Mouse (Mus musculus): ENCODE results near the gene Hao1.

The Hao1 gene

DNA sequence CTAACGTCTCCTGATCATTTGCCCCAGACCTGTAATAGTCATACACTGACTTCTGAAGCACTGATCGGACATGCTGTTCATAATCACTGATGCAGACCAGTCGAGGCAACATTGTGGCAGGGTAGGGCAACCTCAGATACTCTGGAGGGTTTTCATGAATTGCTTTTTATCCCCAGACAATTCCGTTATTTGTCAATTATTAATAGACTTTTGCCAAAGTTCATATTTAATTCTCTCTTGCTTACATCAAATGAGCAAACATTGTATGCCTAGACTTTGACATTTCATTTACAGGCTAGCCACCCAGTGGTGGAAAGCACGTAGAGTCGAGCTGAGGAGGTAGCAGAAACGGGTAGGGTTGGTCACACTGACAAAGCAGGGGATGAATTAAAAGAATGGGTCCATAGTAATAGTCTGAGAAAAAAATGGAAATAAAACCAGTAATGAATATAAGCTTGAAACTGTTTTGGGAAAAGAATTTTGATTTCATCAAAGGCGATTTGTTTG lies at the start of gene Hao1:
TSS of gene Hao1 (minus strand) at position 148 of the 507 bp plus-strand sequence.
- no peak for DNase-seq

DNA sequence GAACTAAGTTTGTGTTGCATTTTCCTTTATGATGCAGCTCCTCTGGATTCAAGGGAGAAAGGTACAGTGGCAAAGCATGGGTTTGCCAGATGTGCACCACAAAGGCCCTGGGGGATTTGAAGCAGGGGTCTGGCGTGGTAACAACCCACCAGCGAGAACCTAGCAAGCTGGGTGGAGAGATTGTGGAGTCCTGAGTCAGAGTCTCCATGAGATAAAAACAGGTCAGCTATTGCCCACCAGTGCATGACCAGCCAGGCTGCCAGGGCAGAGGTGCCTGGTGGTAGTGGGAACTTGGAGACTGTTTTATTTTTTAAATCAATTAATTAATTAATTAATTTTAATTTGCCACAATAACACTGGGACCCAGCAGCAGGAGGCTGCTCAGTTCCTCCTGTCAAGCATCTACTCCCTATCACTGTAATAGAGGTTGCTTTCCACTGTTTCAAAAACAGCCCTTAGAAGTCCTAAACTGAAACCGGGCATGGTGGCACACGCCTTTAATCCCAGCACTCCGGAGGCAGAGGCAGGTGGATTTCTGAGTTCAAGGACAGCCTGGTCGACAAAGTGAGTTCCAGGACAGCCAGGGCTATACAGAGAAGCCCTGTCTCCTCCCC lies 37.0 kb upstream of the Hao1 start:
- DNase-seq, result no peak

DNA sequence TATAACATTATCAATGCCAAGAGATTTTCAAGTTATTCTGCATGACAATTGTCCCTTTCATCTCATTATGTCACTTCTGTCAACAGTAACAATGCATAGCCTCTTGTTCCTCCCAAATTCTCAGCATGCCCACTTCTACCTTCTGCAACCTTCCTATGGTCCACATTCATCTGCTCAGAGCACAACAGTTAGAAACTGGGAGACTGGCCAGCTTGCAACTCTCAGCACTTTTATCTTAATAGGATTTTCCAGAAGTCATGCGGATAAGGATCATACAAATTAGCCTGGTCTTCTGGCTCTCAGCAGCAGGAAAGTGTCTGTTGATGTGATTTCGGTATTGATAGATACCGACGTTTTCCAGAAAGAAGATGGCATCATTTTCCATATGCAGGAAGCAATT lies 31.1 kb upstream of the Hao1 start:
- DNase-seq, result no peak

DNA sequence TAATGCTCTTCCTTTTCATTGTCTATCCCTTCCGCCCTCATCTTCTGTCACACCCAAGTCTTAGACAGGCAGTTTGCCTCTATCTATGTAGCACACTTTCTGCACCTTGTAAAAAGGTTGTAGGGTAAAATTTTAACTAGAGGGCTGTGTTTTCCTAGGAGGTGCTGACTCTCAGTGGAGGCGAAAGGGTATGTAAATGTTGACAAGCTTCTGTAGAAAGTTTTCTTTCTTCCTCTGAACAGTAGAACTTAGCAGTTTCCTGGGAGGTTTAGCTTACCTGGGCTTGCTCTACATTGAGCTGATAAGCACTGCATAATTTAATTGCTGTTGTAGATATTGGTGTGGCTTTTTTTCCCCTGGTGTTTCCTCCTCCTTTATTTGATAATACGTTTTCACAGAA lies 5.3 kb upstream of the Hao1 start:
- no peak for DNase-seq

DNA sequence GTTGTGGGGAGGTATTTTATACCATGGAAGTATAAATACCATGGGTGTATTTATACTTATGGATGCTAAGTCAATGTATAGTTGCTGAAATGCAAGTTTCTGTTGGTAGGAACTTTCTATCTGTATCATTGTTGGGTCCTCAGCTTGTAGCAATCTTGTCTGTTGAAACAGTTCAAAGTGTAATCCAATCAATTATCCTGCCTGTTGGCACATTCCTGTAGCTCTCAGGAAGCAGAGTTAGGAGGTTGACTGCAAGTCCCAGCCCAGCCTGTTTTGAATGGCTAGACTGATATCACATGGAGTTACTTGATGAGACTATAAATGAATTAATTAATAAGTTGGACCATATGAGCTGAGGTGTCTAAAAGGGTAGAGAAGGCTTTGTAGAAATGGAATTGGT lies 1.8 kb downstream of the Hao1 start:
- no peak for DNase-seq

DNA sequence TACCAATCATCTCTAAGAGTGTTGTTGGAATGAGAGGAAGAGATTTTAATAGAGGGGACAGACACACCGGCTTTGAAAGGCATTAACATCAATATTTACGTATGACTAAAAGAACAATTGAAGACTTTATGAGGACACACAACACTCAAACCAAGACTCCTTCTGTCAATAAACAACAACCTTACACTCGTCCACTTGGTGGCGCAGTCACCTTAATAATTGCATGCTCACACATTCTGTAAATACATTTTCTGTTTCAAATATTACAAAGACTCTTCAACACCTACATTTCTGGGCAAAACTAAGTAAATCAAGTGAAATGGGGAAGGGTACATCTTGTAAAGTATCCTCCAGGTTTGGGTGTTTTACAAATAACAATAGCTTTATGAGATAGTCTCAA lies 4.4 kb downstream of the Hao1 start:
- DNase-seq, result peak; percentile 4

DNA sequence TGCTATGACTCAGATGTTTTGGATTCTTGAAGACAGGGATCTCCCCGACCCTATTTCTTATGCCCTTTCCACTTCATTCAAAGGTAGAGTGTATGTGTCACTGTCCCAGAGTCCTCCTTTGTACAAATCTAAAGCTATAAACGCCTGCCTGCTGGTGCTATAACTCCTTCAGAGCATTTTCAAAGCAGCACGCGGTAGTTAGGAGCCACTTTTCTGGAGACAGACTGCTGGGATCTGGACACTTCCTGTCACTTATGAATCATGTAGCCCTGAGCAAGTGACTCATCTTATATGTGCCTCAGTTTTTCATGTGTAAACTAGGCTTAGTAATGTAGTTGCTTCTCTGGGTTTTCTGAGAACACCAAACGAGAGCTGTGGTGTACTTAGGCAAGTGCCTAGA lies 9.1 kb downstream of the Hao1 start:
- DNase-seq, result no peak

DNA sequence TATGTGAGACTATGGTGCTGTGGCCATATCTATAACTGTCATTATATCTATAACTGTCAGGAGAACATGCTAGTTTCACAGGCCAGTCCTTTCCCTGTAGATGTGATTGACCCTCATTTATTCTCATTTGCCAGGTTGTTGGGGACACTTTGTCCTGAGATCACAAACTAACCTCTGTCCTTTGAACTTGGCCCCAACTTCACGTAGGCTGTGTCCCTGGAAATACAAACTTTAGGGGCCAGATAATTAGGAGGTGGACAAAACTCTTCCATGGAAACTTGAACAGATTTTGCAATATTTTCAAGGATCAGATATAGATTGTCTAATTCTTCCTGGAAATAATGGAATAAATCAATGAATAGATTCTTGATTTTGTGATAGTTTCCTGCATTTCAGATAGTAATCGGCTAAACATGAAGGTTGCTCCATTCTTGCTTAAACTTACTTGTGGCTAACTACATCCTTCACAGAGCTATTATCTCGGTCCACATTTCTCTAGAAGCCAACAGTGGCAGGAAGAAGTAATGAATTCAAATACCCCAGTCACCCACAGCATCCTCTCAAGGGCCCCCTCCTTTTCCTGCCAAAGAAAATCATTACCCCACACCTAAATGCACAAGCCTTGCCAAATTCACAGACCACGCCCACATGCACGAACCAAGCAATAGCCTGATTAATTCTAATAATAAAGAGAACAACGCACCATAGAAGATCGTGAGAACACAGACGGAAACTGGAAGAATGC lies 9.7 kb downstream of the Hao1 start:
- DNase-seq, result no peak

DNA sequence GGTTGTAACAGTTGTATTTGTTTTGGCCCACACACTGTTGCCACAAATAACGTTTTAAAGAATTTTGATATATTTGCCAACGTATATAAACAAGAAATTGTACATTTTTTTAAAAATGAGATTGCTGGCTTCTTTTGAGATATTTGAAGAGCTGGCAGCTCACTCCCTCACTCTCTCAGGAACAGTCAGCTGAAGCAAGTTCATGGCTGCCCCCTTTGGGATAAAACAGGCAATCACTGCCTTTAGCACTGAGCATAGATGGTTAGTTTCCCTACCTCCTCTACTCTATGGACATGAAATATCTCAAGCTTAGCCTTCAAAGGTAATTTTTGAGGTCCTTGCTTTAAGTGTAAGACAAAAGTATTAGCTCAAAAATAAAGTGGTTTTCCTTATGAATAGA lies 10.7 kb downstream of the Hao1 start:
- DNase-seq, result no peak

DNA sequence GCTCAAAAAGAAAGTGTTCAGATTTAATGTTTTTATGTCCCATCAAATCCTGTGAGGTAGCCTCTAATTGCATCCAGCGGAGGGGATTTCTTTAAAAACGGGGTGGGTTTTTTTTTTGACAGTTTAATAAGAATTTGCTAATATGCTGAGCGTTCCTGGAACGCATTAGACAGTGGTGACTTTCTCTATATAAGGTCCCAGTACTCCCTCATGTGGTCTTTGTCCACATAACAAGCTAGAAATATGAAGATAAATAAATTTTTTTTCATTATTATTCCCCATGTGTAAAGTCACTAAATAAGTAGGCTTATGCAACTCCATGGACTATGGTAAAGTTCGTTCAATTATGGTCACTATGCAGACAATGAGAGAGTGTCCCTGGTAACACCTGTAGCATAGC lies 13.1 kb downstream of the Hao1 start:
- no peak for DNase-seq

DNA sequence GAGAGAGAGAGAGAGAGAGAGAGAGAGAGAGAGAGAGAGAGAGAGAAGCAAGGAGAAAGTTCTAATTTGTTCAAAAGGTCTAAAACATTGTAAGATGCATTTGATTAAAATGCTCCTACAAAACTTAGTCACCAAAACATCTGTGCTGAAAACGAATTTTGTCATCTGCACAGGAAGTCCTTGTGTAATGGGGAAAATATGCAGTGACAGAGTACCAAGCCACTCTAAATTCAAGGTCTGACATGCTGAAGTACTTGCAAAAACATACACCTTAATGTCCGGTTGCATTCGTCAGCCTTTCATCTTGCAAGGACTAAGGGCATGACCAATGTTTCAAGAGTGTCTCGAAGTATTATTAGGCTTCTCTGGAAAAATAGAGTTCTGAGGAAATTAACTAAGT lies 15.7 kb downstream of the Hao1 start:
- no peak for DNase-seq

DNA sequence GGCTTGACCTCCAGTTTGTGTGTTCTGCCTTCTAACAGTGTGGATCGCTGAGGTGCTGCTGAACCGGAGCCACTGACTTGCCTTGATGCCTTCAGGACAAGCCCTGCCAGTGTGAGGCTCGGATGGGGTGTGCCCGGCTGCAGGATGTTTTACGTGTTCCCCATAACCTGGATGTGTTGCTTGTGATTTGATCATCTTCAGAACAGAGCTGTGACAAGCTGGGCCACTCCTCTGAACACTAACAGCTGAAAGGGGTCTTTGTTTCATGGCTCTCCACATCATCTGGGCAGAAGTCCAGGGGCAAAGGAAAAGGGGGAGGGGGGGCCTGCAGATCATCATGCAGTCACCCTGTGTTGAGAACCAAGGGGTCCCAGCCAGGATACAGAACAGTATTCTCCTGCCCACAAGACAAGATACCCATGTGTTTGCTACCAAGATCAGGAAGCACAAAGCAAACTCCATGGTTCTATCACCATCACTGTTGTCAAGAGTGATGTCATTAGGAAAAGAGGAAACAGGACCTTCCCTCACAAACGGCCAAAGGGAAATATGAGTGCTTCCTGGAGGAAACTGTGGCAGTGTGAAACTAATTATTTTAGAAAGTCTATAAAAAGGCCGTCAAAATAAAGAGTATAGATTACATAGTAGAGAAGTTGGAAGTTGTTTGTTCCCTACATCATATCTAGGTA lies 25.9 kb downstream of the Hao1 start:
- DNase-seq, result no peak

DNA sequence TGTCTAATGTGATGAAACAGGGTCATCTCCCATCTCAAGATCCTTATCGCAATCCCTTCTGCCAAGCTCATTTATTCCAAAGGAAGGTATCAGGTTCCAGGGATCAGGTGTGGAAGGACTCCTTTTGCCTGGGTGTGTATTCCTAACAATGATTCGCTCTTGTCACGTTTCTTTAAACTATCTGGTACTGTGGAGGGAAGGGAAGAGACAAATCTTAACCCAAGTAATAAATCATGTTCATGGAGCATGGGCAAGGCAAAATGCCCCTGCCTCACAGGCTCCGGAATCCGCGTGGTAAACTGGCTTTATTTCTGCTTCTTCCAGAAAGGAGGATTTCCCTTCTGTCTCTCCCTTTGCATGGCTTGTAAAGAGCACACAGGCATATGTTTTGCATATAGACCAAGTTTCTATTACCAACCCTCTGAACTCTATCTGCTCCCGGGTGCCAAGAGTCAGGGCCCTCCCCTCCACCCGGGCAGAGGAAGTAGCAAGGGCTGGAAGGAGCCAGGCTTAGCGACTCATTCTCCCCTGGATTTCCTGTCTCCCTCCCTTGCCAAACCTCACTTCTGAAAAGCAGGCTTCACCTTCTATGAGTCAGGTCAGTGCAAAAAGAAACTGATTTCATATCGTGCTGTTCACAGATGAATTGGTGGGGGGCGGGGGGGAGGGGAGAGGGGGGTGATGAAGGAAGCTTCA lies 26.6 kb downstream of the Hao1 start:
- DNase-seq, result no peak

DNA sequence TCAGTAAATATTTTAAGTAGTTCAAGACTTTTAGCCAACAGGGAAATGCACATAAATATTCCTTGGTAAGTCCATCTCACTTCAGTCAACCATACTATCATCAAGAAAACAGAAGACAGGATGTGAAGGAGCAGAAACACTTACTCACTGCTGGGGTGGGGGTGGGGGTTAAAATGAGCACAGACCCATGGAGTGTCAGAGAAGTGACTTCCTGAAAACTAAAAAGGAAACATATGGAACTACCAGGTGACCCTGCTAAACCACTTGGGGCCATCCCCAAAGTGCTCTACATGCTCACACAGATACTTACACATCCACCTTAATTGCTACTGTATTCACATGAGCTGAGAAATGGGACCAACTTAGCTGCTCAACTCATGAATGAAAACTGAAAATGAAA lies 36.1 kb downstream of the Hao1 start:
- DNase-seq, result no peak

DNA sequence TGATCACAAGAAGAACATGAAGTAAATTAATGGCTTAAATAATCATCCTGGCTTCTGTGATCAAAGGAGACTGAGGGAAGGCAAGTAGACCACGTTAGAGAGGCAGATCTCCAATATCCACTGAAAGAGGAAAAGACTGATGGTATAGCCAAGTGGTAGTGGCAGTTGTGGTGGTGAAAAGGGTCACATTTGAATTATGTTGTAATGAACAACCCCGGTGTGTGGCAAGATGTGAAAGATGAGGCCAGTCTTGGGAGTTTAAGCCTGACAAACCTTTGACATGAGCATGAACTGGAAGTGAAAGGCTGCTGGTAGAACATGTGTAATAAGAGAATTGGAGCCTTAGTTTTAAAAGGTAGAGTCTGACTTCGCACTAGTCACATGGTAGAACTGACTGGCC lies 54.4 kb downstream of the Hao1 start:
- no peak for DNase-seq

DNA sequence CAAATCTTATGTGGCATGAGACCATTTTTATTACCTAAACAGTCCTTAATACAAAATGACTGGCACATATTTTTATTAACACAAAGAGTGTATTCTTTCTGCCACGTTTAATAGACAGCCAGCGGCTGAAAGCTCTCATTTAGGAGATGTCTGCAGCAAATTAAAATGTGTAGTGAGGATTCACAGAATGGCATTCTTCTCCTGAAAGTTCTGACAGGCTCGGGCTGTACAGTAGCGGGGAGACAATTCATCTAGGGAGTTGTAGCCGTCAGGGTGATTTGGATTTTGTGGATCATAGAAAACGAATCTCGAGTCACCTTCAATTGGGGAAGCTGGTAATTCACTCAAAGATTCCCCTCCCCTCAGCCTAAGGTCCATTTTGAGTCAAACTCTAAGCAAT lies 55.7 kb downstream of the Hao1 start:
- no peak for DNase-seq

DNA sequence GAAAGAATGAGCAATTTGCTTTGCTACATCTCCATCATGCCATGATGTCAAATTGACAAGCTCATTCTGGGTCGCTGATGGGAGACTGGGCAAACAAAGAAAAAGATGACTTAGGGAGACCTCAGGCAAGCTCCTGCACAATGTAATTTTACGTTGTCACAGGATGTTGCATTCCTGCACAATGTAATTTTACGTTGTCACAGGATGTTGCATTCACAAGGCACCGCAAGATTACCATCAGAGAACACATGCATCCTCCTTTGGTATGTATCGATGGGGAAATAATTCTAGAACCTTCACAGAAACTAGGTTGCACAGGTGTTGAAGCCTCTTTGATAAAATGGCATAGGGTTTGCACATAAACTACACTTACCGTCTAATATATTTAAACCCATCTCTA lies 65.5 kb downstream of the Hao1 start:
- DNase-seq, result no peak

DNA sequence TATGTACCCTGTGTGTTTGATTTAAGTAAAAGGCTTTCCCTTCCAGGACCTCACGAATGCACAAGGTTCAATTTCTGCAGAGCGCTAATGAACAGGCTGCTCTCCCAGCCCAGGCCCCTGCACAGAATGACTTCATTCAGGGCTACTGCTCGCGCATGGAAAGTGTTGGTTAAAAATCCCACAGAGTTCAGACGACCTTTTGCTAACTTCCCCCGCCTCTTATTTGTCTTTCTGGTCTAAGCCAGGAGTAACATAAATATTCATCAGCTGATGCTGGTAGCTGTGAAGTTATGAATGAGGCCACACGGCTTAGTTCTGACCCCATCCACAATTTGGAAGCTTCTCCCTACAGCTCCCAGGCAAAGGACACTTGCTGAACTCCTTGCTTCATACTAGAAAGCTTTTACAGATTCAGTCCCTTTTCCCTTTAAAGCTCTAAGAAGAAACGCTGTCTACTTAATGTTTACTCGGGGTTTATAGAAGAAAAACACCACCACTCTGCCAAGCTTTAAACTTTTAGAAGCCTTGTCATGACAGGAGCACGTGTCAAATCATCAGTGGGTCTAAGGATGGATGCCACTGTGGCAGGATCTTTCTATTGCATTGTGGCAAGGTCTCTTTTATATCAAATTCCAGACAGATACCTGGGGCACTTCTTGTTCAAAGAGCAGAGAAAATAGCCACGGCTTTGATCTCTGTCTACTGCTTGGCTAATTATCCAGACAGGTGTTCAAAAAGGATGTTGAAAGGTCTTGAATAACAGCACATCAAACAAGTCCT lies 67.9 kb downstream of the Hao1 start:
- DNase-seq, result no peak

DNA sequence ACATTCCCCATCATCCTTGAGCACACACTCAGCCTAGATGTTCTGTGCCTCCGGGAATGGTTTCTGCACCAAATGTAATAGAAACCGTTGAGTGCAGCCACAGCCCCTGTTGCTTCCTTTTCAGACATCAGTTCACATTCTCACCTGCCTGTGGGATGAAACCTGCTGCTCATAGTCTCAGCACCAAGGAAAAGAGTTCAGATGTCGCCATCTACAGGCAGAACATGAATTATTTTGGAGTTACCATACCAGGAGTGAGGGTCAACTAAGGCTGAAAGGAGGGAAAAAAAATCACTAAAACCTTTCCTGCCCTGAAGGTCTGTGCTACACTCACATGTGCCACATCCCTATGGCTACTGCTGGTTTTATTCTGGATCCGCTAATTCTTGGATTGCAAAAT lies 71.5 kb downstream of the Hao1 start:
- DNase-seq, result no peak

DNA sequence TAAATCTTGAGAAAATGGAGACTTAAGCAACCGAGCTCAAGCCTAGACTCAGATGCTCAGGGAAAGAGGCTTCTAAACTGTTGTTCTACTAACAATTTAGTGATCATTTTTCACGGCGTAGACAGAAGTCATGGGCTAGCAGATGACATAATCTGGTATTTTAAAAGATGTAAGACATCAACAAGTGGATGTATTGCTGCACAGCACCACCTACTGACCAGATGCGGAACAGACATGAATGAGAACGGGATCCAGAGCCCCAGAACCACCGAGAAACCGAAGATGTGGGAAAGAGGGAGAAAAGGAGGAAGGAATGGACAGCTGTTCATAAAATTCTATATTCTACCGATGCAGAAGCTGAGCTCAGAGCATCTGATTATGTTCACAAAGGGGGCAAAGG lies 72.4 kb downstream of the Hao1 start:
- peak; percentile 5 for DNase-seq

DNA sequence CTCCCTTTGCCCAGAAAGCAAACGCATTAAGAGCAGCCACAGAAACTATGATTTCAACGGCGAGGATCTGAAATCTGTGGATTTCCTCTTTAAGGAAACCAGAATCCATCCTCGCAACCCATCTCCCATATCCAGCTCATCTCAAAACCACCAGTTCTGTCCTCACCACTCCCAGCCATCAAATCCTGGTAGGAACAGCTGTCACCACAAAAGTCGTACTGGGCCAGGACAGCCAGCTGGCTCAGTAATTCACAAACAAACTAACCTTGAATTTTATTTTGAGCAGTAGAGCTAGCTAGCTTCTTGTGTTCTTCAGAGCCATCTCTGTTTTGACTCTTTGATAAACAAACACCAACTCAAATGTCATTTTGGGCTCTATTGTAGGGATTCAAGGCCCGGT lies 73.0 kb downstream of the Hao1 start:
- no peak for DNase-seq

DNA sequence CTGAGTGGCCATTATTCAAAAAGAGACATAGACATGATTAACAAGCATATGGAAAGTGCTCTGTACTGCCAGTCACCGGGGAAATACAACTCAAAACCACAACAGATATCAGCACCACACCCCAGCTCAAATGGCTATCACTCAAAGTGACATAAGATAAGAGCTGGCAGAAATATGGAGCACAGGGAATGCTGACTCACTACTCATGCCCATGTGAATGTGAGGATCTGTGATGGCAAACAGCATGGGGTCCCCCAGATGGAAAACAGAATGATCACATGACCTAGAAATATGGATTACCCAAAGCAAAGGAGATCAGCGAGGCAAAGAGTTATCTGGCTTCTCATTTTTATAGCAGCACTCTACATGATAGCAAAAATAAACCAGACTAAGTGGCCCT lies 89.0 kb downstream of the Hao1 start:
- no peak for DNase-seq

DNA sequence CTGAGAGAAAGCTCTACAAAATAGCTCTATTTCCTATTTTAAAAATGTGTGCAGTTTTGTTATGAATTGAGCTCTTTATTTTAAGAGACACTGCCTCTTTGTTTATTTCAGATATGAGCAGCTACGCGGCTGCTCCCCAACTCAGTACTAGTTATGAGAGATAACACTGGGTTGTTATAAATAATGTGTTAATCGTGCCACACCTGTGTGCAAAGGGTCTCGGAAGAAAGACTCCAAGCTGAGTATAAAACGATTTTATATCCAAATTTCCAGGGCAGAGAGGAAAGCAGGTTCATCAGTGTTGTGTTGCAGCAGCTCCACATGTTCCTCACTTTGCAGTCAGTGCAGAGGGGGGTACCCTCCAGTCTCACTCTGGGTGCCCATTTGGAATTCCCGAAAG lies 91.8 kb downstream of the Hao1 start:
- DNase-seq, result no peak
